Mouse (Mus musculus): ENCODE measurements at regions not wholly inside any gene's neighbourhood (a gene's known extent, or its start where the extent isn't known, plus 50 kb on each side); places are given as distances from the start of the nearest gene placed in this dataset.

- TF ChIP-seq POLR2A (IDR thresholded peaks at IDR 0.05; ENCODE audit: borderline replicate concordance, extremely low read depth, insufficient read depth, insufficient read length, poor library complexity, severe bottlenecking) (no peak), CTCF (IDR thresholded peaks at IDR 0.05; ENCODE audit: borderline replicate concordance, extremely low read depth, insufficient read depth, insufficient read length) (no peak)
Observed at GRCm38 (mm10) chr1:90271326-90271725, 67.5 kb downstream of the Ackr3 start.
